Mouse (Mus musculus) midbrain, postnatal 0 days (tissue): ENCODE measurements around the gene Stradb. TPM values are rescaled to one million over a fixed set of nuclear protein-coding genes. Genes with fewer than 3 reads are reported as not detected.

ENCODE experiments used
- ATAC-seq: fragments of 200-750 bp; cut with Nextera tagmentation; 2 replicates; pipeline ENCODE4 v1.8.0; 2017; ENCODE audit warnings: moderate number of reproducible peaks, mild to moderate bottlenecking, moderate TSS enrichment, moderate library complexity; ENCODE audit not compliant: low FRiP score
- DNase-seq: peaks from one replicate; pipeline ENCODE4 v3.0.0-alpha.2; 2015; ENCODE audit warnings: low spot score
- H3K27ac ChIP-seq: fragments of 300-500 bp; sonication (generic); 2 replicates; pipeline ENCODE4 v1.5.1; 2014; ENCODE audit warnings: low read depth, mild to moderate bottlenecking, low read length, mixed read lengths
- H3K27me3 ChIP-seq: fragments of 300-500 bp; sonication (generic); 2 replicates; pipeline ENCODE4 v1.6.1; 2014; ENCODE audit warnings: low read length, control low read depth, mixed read lengths; ENCODE audit not compliant: insufficient read depth
- H3K36me3 ChIP-seq: fragments of 300-500 bp; sonication (generic); 2 replicates; pipeline ENCODE4 v1.6.1; 2014; ENCODE audit warnings: low read length, control low read depth, mixed read lengths; ENCODE audit not compliant: insufficient read depth
- H3K4me1 ChIP-seq: fragments of 300-500 bp; sonication (generic); 2 replicates; pipeline ENCODE4 v1.6.1; 2014; ENCODE audit warnings: mild to moderate bottlenecking, control low read depth, antibody characterized with exemption, low read length, mixed read lengths; ENCODE audit not compliant: insufficient read depth
- H3K4me2 ChIP-seq: fragments of 300-500 bp; sonication (generic); 2 replicates; pipeline ENCODE4 v1.6.1; 2014; ENCODE audit warnings: low read depth, mild to moderate bottlenecking, low read length, mixed read lengths; ENCODE audit not compliant: poor library complexity, severe bottlenecking
- H3K4me3 ChIP-seq: fragments of 300-500 bp; sonication (generic); 2 replicates; pipeline ENCODE4 v1.5.1; 2014; ENCODE audit warnings: low read depth, mild to moderate bottlenecking, low read length, moderate library complexity
- H3K9ac ChIP-seq: fragments of 300-500 bp; sonication (generic); replicated peaks from 2 replicates; pipeline ENCODE4 v1.6.1; 2014; ENCODE audit warnings: mild to moderate bottlenecking, low read length, moderate library complexity, mixed read lengths; ENCODE audit not compliant: poor library complexity, severe bottlenecking
- H3K9me3 ChIP-seq: fragments of 300-500 bp; sonication (generic); 2 replicates; pipeline ENCODE4 v1.6.1; 2016; ENCODE audit warnings: low read length, control low read depth
- CTCF ChIP-seq: IDR thresholded peaks from 2 replicates; pipeline ENCODE4 v1.5.1; 2016; ENCODE audit warnings: antibody characterized with exemption, mild to moderate bottlenecking
- WGBS: fragments of 180-500 bp; shearing (Covaris S2); extraction: QIAGEN DNeasy Blood & Tissue Kit; methylation state at CpG from one replicate; pipeline ENCODE4 v1.1.7; 2014; 5-methylcytosine and 5-hydroxymethylcytosine counted together
- polyA plus RNA-seq: library from polyadenylated mRNA; unstranded; fragments of >200 nt; fragmentation: Nextera tagmentation; extraction: Ambion mirVana; gene quantifications from 2 replicates; pipeline ENCODE4 v1.2.1, GENCODE M21; 2015
- total RNA-seq: library from RNA; depleted of rRNA; stranded (reverse); fragments of >200 nt; gene quantifications from 2 replicates; pipeline ENCODE4 v1.2.3, GENCODE M21; 2014

The Stradb gene
- total and polyA plus RNA-seq, 2 experiments from 2014 or later = 53.3 to 108 TPM

GRCm38 (mm10) chr1:58959682-58960081 lies 13.6 kb upstream of the Stradb start:
- Histone ChIP-seq H3K27me3 (no peaks in the 10 kb centered on the region), H3K4me2 (no peak overlapping the region), H3K4me1 (no peaks in the 10 kb centered on the region), H3K9me3 (no peaks in the 10 kb centered on the region), H3K36me3 (no peaks in the 10 kb centered on the region), H3K9ac (no peak overlapping the region), H3K4me3 (no peak overlapping the region), H3K27ac (no peak overlapping the region)
- no peak for TF ChIP-seq CTCF
- ATAC-seq (no peak), DNase-seq (no peak)
- 85% methylated on average over 2 of the region's 2 CpGs for WGBS

DNA sequence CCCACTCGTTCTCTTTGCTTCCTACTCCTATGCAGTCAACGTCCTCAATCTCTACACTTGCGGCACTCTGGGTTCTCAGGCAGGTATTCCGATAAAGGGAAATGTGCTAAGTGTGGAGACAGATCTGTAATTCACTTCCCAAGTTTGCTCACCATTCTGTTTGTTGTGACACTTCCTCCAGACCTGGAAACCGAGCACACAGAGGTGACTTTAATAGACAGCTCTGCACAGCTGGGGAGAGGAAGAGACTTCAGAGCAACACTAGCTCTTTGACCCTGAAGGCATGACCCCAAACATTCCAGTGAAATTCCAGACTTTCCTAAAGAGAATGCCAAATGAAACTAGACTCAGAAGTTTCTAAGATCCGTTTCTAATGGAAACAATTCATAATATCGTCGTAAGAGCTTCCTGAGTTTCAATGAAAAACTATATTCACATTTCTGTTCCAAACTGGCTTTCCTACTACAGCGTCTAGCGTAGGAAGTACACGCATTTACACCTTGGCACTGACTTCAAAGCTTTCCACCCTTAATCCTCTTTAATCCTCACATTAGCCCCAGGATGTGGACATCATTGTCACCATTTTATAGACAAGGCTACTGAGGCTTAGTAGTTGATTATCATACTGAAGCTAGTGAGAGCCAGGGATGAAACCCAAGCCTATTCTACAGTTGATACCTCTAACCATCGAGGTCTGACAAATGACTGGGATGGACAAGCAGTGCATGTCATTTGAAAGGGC lies 12.0 kb upstream of the Stradb start:
- WGBS = 41% methylated on average over 12 of the region's 12 CpGs
- no peak for ATAC-seq
- no peak overlapping the region for H3K27ac ChIP-seq

GRCm38 (mm10) chr1:58962418-58962817 lies 10.9 kb upstream of the Stradb start:
- ATAC-seq = no peak
- Histone ChIP-seq H3K9ac (no peak overlapping the region), H3K27me3 (no peaks in the 10 kb centered on the region), H3K4me1 (no peaks in the 10 kb centered on the region), H3K4me3 (no peak overlapping the region), H3K9me3 (no peaks in the 10 kb centered on the region), H3K4me2 (no peak overlapping the region), H3K36me3 (no peaks in the 10 kb centered on the region), H3K27ac (no peak overlapping the region)
- TF ChIP-seq CTCF = no peak
- WGBS = 85% methylated on average over 5 of the region's 5 CpGs
- no peak for DNase-seq

More for the DNA sequence above, 12.0 kb upstream of the Stradb start:
- no peak for DNase-seq
- Histone ChIP-seq H3K36me3 (no peaks in the 10 kb centered on the region), H3K9me3 (no peaks in the 10 kb centered on the region), H3K4me1 (no peaks in the 10 kb centered on the region), H3K4me2 (no peak overlapping the region), H3K27me3 (no peaks in the 10 kb centered on the region), H3K4me3 (no peak overlapping the region), H3K9ac (no peak overlapping the region)
- no peak for TF ChIP-seq CTCF

- Histone ChIP-seq H3K9ac (no peak overlapping the region), H3K9me3 (no peaks in the 10 kb centered on the region), H3K27me3 (no peaks in the 10 kb centered on the region), H3K36me3 (no peaks in the 10 kb centered on the region), H3K27ac (no peak overlapping the region), H3K4me3 (no peak overlapping the region), H3K4me2 (no peak overlapping the region), H3K4me1 (no peaks in the 10 kb centered on the region)
- no peak for TF ChIP-seq CTCF
- ATAC-seq = no peak
- no peak for DNase-seq
These were observed 10.5 kb upstream of the Stradb start for GRCm38 (mm10) chr1:58962865-58963264.

DNA sequence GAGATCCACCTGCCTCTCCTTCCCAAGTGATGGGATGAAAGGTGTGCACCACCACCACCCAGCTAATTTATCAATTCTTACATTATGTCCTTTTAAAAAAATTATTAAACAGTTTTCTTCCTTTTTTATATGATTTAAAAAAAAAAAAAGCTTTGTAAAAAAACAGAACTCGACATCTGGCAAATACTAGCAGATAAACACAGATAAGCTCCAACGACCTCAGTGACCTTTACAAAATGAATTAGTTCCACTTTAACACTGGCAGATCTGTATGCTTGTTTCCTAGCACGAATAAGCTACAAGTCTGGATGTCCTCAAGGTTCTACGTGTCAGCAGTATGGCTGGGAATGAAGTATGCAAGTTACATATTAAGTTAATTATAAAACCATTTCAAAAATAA lies 5.8 kb upstream of the Stradb start:
- Histone ChIP-seq H3K27me3 (no peaks in the 10 kb centered on the region), H3K9me3 (no peaks in the 10 kb centered on the region), H3K4me2 (no peak overlapping the region), H3K27ac (no peak overlapping the region), H3K4me3 (no peak overlapping the region), H3K36me3 (no peaks in the 10 kb centered on the region), H3K4me1 (peaks cover 11% of the 10 kb centered on the region; the same call in 1 of the 2 replicates), H3K9ac (no peak overlapping the region)
- no peak for DNase-seq
- no peak for TF ChIP-seq CTCF
- 34% methylated on average over 4 of the region's 4 CpGs for WGBS
- ATAC-seq = no peak

GRCm38 (mm10) chr1:58970054-58970453 lies 3.3 kb upstream of the Stradb start:
- TF ChIP-seq CTCF = no peak
- no peak for DNase-seq
- Histone ChIP-seq H3K27me3 (no peaks in the 10 kb centered on the region), H3K36me3 (no peaks in the 10 kb centered on the region), H3K4me1 (peaks cover 11% of the 10 kb centered on the region; the same call in 1 of the 2 replicates), H3K9me3 (no peaks in the 10 kb centered on the region), H3K9ac (no peak overlapping the region), H3K4me3 (no peak overlapping the region), H3K27ac (no peak overlapping the region), H3K4me2 (no peak overlapping the region)
- no peak for ATAC-seq
- WGBS = 54% methylated on average over 5 of the region's 5 CpGs
